7 mouse cellular contexts compared by ENCODE assay signal in the genomic region with DNA sequence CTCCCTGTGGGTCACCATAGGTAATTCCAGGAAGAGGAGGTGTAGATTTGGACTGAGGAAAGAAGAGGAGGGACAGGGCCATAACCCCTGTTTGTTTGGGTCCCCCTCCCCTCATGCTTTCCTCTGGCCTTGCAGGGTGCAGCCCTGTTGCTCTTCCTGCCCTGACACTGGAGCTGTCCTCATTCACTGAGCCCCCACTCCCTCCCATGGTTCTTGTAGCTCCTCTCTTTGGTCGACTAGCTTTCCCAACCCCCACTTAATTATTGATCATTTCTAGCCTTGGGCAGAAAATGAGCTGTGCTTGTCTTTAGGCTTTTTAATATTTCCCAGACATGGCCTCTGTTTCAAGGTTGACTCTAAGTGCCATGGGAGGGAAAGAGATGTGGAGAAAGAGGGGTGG. TPM values are rescaled to one million over a fixed set of nuclear protein-coding genes. Genes with fewer than 3 reads are reported as not detected.
DNase-seq lines count a peak whose midpoint lies in the region; ATAC-seq and TF ChIP-seq lines count a peak whose summit lies in the region.

No protein-coding gene starts in this region.

- H3K36me3 ChIP-seq in embryonic facial prominence, embryonic 15.5 days, result peaks cover 15% of the 10 kb centered on the region
- H3K36me3 ChIP-seq in limb, embryonic 10.5 days, result peaks cover 15% of the 10 kb centered on the region

- H3K27ac ChIP-seq in left cerebral cortex, adult 2 months, result peak overlapping the region; percentile 97
- peak overlapping the region; percentile 98 for H3K27ac ChIP-seq in embryonic facial prominence, embryonic 15.5 days (replicated peaks)
- peak overlapping the region; percentile 95; the same call in 1 of the 2 replicates for H3K27ac ChIP-seq in limb, embryonic 10.5 days

- 9% methylated on average over 1 of the region's 1 CpGs for WGBS in embryonic facial prominence, embryonic 15.5 days
- 36% methylated on average over 1 of the region's 1 CpGs for WGBS in limb, embryonic 10.5 days

- intact Hi-C loops in left cerebral cortex, adult 2 months (cut with DNase I), result loop anchor here (5.0 kb wide), 1 partner anchor 142 kb away; a partner anchor contains a TSS
- intact Hi-C loops in left cerebral cortex, postnatal 4 days (cut with DNase I), result loop anchor here (5.0 kb wide), 1 partner anchor 57 kb away; a partner anchor contains a TSS
- intact Hi-C loops in left cerebral cortex, postnatal 10 days (cut with DNase I), result no loop called here

- DNase-seq in left cerebral cortex, adult 2 months (ENCODE audit: extremely low spot score in 1 of 2, low spot score in 2 of 2), result no peak
- no peak for DNase-seq in left cerebral cortex, postnatal 4 days
- DNase-seq in limb, embryonic 10.5 days (ENCODE audit: low spot score), result no peak
- DNase-seq in retina, embryonic 14.5 days (ENCODE audit: low spot score), result peak; percentile 18
- no peak for DNase-seq in left cerebral cortex, postnatal 10 days (ENCODE audit: extremely low spot score in 1 of 2, low spot score in 2 of 2)
- no peak for DNase-seq in cerebellum, postnatal 25 days

- H3K4me2 ChIP-seq in embryonic facial prominence, embryonic 15.5 days (replicated peaks), result peak overlapping the region; percentile 72

- H3K4me3 ChIP-seq in left cerebral cortex, adult 2 months, result peak overlapping the region; percentile 57
- H3K4me3 ChIP-seq in embryonic facial prominence, embryonic 15.5 days (replicated peaks), result peak overlapping the region; percentile 79
- H3K4me3 ChIP-seq in limb, embryonic 10.5 days, result peak overlapping the region; percentile 80

- no peaks in the 10 kb centered on the region for H3K9me3 ChIP-seq in embryonic facial prominence, embryonic 15.5 days (replicated peaks)
- H3K9me3 ChIP-seq in limb, embryonic 10.5 days (replicated peaks), result no peaks in the 10 kb centered on the region

- peak overlapping the region; percentile 71 for H3K9ac ChIP-seq in embryonic facial prominence, embryonic 15.5 days

- TF ChIP-seq CTCF in left cerebral cortex, adult 2 months (IDR thresholded peaks at IDR 0.05), result no peak

- H3K4me1 ChIP-seq in embryonic facial prominence, embryonic 15.5 days, result peaks cover 29% of the 10 kb centered on the region
- peaks cover 26% of the 10 kb centered on the region for H3K4me1 ChIP-seq in limb, embryonic 10.5 days

- ATAC-seq in embryonic facial prominence, embryonic 15.5 days (ENCODE audit: insufficient number of reproducible peaks, low FRiP score, low TSS enrichment, low read depth), result no peak

- H3K27me3 ChIP-seq in embryonic facial prominence, embryonic 15.5 days, result no peaks in the 10 kb centered on the region
- no peaks in the 10 kb centered on the region for H3K27me3 ChIP-seq in limb, embryonic 10.5 days (ENCODE audit: low read depth, poor library complexity, severe bottlenecking)

RNA-seq across cellular contexts. Expression of a gene that starts 2.2 kb away (rescaled TPM):
- total RNA-seq in left cerebral cortex, adult 2 months (2021), result 10 to 100 TPM; 22.1 to 23.5 TPM
- total RNA-seq in left cerebral cortex, postnatal 4 days (2021), result 10 to 100 TPM; 63.9 to 69.3 TPM
- 26.0 and 26.5 TPM in 2 replicates for polyA plus RNA-seq in embryonic facial prominence, embryonic 15.5 days (2015; fragmentation: Nextera tagmentation; extraction: Ambion mirVana)
- 27.7 and 30.5 TPM in 2 replicates for polyA plus RNA-seq in limb, embryonic 10.5 days (2016; fragmentation: Nextera tagmentation; extraction: Ambion mirVana)
- 10 to 100 TPM; 44.3 to 46.4 TPM for total RNA-seq in left cerebral cortex, postnatal 10 days (2021)

RNA-seq across cellular contexts. Expression of a gene that starts 2.9 kb away (rescaled TPM):
- 10 to 100 TPM; 19.9 to 21.5 TPM for total RNA-seq in left cerebral cortex, adult 2 months (2021)
- 10 to 100 TPM; 29.7 to 32.6 TPM for total RNA-seq in left cerebral cortex, postnatal 4 days (2021)
- polyA plus RNA-seq in embryonic facial prominence, embryonic 15.5 days (2015; fragmentation: Nextera tagmentation; extraction: Ambion mirVana), result 48.1 and 54.0 TPM in 2 replicates
- 25.8 and 33.0 TPM in 2 replicates for polyA plus RNA-seq in limb, embryonic 10.5 days (2016; fragmentation: Nextera tagmentation; extraction: Ambion mirVana)
- total RNA-seq in left cerebral cortex, postnatal 10 days (2021), result 10 to 100 TPM; 25.3 to 26.2 TPM

RNA-seq across cellular contexts. Expression of a gene that starts 22.9 kb away (rescaled TPM):
- under 1 TPM; 0.61 to 1.00 TPM for total RNA-seq in left cerebral cortex, adult 2 months (2021)
- total RNA-seq in left cerebral cortex, postnatal 4 days (2021), result 1 to 10 TPM; 1.0 to 1.2 TPM
- polyA plus RNA-seq in embryonic facial prominence, embryonic 15.5 days (2015; fragmentation: Nextera tagmentation; extraction: Ambion mirVana), result 8.8 and 11.6 TPM in 2 replicates
- polyA plus RNA-seq in limb, embryonic 10.5 days (2016; fragmentation: Nextera tagmentation; extraction: Ambion mirVana), result 1.2 and 1.6 TPM in 2 replicates
- under 1 TPM; 0.36 to 0.41 TPM for total RNA-seq in left cerebral cortex, postnatal 10 days (2021)

RNA-seq across cellular contexts. Expression of a gene that starts 30.5 kb away (rescaled TPM):
- 10 to 100 TPM; 37.4 to 42.2 TPM for total RNA-seq in left cerebral cortex, adult 2 months (2021)
- total RNA-seq in left cerebral cortex, postnatal 4 days (2021), result 10 to 100 TPM; 53.4 to 54.4 TPM
- 146 and 153 TPM in 2 replicates for polyA plus RNA-seq in embryonic facial prominence, embryonic 15.5 days (2015; fragmentation: Nextera tagmentation; extraction: Ambion mirVana)
- 131 and 144 TPM in 2 replicates for polyA plus RNA-seq in limb, embryonic 10.5 days (2016; fragmentation: Nextera tagmentation; extraction: Ambion mirVana)
- total RNA-seq in left cerebral cortex, postnatal 10 days (2021), result 10 to 100 TPM; 39.2 to 40.3 TPM

RNA-seq across cellular contexts. Expression of a gene that starts 33.1 kb away (rescaled TPM):
- total RNA-seq in left cerebral cortex, adult 2 months (2021), result under 1 TPM; 0.61 to 0.87 TPM
- under 1 TPM; 0.36 to 0.74 TPM for total RNA-seq in left cerebral cortex, postnatal 4 days (2021)
- polyA plus RNA-seq in embryonic facial prominence, embryonic 15.5 days (2015; fragmentation: Nextera tagmentation; extraction: Ambion mirVana), result 10.3 and 10.7 TPM in 2 replicates
- polyA plus RNA-seq in limb, embryonic 10.5 days (2016; fragmentation: Nextera tagmentation; extraction: Ambion mirVana), result 0.35 and 0.79 TPM in 2 replicates
- under 1 TPM; 0.58 to 0.63 TPM for total RNA-seq in left cerebral cortex, postnatal 10 days (2021)
